Mouse (Mus musculus) liver, embryonic 14.5 days (tissue): ENCODE data around the gene Ren1.

Experiments
- CTCF ChIP-seq: IDR thresholded peaks from 2 replicates; pipeline ENCODE4 v1.5.1; 2016; ENCODE audit warnings: antibody characterized with exemption, low read depth, control low read depth
- EP300 ChIP-seq: IDR thresholded peaks from 2 replicates; pipeline ENCODE4 v1.6.1; 2016; ENCODE audit warnings: antibody characterized with exemption, low read depth

DNA sequence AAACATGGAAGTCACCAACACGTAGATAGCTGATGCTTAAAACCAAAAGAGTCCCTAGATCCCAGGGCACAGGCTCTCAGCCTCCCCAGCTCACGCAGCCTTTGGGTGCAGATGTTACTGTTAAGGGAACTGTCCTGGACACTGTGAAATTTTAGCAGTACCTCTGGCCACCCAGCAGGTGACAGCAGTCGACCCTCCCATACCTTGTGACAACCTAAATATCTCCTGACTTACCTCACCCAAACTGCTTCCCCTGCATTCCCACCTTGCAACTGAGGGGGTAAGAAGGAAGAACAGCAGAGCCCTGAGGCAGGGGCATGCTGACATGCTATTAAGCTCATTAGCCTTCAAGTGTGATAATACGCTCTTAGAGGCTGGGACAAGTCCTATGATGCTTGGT is 39.1 kb upstream of the Ren1 start:
- TF ChIP-seq EP300 (no peak), CTCF (peak; percentile 45)
